Mouse (Mus musculus) MEL (cell line): ENCODE data around the gene Odf2l. TPM values are rescaled to one million over a fixed set of nuclear protein-coding genes. Genes with fewer than 3 reads are reported as not detected.

Experiments used
- DNase-seq: peaks from one replicate; pipeline ENCODE4 v3.0.0; 2011; ENCODE audit warnings: low read depth, low spot score
- H3K27ac ChIP-seq: 2 replicates; pipeline ENCODE4 v1.5.1; 2012; ENCODE audit warnings: low read depth, mild to moderate bottlenecking, control low read depth, low read length, moderate library complexity; ENCODE audit not compliant: control insufficient read depth
- H3K27me3 ChIP-seq, 2 experiments: fragments of 150-350 bp in 1 of 2; sonication (generic) in 1 of 2; 2 replicates each; pipeline ENCODE4 v1.6.1; 2012; ENCODE audit warnings: low read length in 2 of 2, mild to moderate bottlenecking in 2 of 2, improper control_type of control experiment in 1 of 2, moderate library complexity in 1 of 2; ENCODE audit not compliant: insufficient read depth in 2 of 2, control insufficient read depth in 1 of 2
- H3K36me3 ChIP-seq, 2 experiments: 2 replicates each; pipeline ENCODE4 v1.6.1; 2012 to 2014; ENCODE audit warnings: low read length in 2 of 2, improper control_type of control experiment in 1 of 2, inconsistent platforms in 1 of 2, mild to moderate bottlenecking in 1 of 2; ENCODE audit not compliant: insufficient read depth in 2 of 2, control insufficient read depth in 1 of 2
- H3K4me1 ChIP-seq, 2 experiments: fragments of 150-350 bp in 1 of 2; sonication (generic) in 1 of 2; 2 replicates each; pipeline ENCODE4 v1.6.1; 2012; ENCODE audit warnings: low read length in 2 of 2, improper control_type of control experiment in 1 of 2, mild to moderate bottlenecking in 1 of 2; ENCODE audit not compliant: insufficient read depth in 2 of 2, control insufficient read depth in 1 of 2
- H3K4me3 ChIP-seq, 2 experiments: fragments of 150-350 bp in 1 of 2; sonication (generic) in 1 of 2; 2 replicates each; pipeline ENCODE4 v1.5.1; 2012; ENCODE audit warnings: low read depth in 2 of 2, low read length in 2 of 2, mild to moderate bottlenecking in 2 of 2, moderate library complexity in 2 of 2, control low read depth in 1 of 2, improper control_type of control experiment in 1 of 2; ENCODE audit not compliant: control insufficient read depth in 1 of 2, insufficient read depth in 1 of 2
- H3K79me2 ChIP-seq: 2 replicates; pipeline ENCODE4 v1.6.1; 2012; ENCODE audit warnings: mild to moderate bottlenecking, low read length, moderate library complexity; ENCODE audit not compliant: control insufficient read depth, poor library complexity, insufficient read depth
- H3K9ac ChIP-seq: 2 replicates; pipeline ENCODE4 v1.6.1; 2012; ENCODE audit warnings: low read depth, mild to moderate bottlenecking, control low read depth, low read length, moderate library complexity; ENCODE audit not compliant: control insufficient read depth, poor library complexity, severe bottlenecking
- H3K9me3 ChIP-seq: fragments of 150-350 bp; sonication (generic); replicated peaks from 2 replicates; pipeline ENCODE4 v1.6.1; 2012; ENCODE audit warnings: mild to moderate bottlenecking, low read length, improper control_type of control experiment, moderate library complexity; ENCODE audit not compliant: insufficient read depth
- CHD1 ChIP-seq: IDR thresholded peaks from 2 replicates; pipeline ENCODE4 v1.6.1; 2012; ENCODE audit warnings: low read depth, mild to moderate bottlenecking, inconsistent platforms, low read length, improper control_type of control experiment
- CHD2 ChIP-seq: IDR thresholded peaks from 2 replicates; pipeline ENCODE4 v1.6.1; 2011; ENCODE audit warnings: low read length, improper control_type of control experiment
- CTCF ChIP-seq, 3 experiments: IDR thresholded peaks in 2 of 3; conservative IDR thresholded peaks in 1 of 3; 2 replicates each; pipeline ENCODE4 v1.5.1; 2011 to 2012; ENCODE audit warnings: low read length in 3 of 3, low read depth in 2 of 3, mild to moderate bottlenecking in 2 of 3, improper control_type of control experiment in 1 of 3, inconsistent platforms in 1 of 3, mixed read lengths in 1 of 3, moderate library complexity in 1 of 3; ENCODE audit not compliant: control insufficient read depth in 1 of 3, insufficient read depth in 1 of 3, poor library complexity in 1 of 3, severe bottlenecking in 1 of 3
- E2F4 ChIP-seq: IDR thresholded peaks from 2 replicates; pipeline ENCODE4 v1.6.1; 2011; ENCODE audit warnings: low read depth, low read length, improper control_type of control experiment, borderline replicate concordance
- ELF1 ChIP-seq: IDR thresholded peaks from 2 replicates; pipeline ENCODE4 v1.6.1; 2014; ENCODE audit warnings: low read depth, mild to moderate bottlenecking, inconsistent platforms, low read length, improper control_type of control experiment, moderate library complexity
- GATA1 ChIP-seq: IDR thresholded peaks from 2 replicates; pipeline ENCODE4 v1.6.1; 2011; ENCODE audit warnings: low read depth, low read length, improper control_type of control experiment
- HCFC1 ChIP-seq: IDR thresholded peaks from 2 replicates; pipeline ENCODE4 v1.6.1; 2012; ENCODE audit warnings: low read depth, mild to moderate bottlenecking, inconsistent platforms, low read length, improper control_type of control experiment, moderate library complexity
- JUND ChIP-seq: IDR thresholded peaks from 2 replicates; pipeline ENCODE4 v1.6.1; 2011; ENCODE audit warnings: low read depth, mild to moderate bottlenecking, improper control_type of control experiment, low read length
- MAX ChIP-seq: IDR thresholded peaks from 2 replicates; pipeline ENCODE4 v1.6.1; 2011; ENCODE audit warnings: low read length, improper control_type of control experiment
- MAZ ChIP-seq: IDR thresholded peaks from 2 replicates; pipeline ENCODE4 v1.6.1; 2012; ENCODE audit warnings: low read depth, mild to moderate bottlenecking, inconsistent platforms, low read length, improper control_type of control experiment
- MYB ChIP-seq: IDR thresholded peaks from 2 replicates; pipeline ENCODE4 v1.6.1; 2011; ENCODE audit warnings: mild to moderate bottlenecking, low read depth, low read length, improper control_type of control experiment
- NRF1 ChIP-seq: IDR thresholded peaks from 2 replicates; pipeline ENCODE4 v1.6.1; 2014; ENCODE audit warnings: low read depth, mild to moderate bottlenecking, inconsistent platforms, low read length, improper control_type of control experiment, moderate library complexity; ENCODE audit not compliant: poor library complexity, insufficient read depth, severe bottlenecking
- POLR2AphosphoS2 ChIP-seq: IDR thresholded peaks from 2 replicates; pipeline ENCODE4 v1.6.1; 2011; ENCODE audit warnings: low read length, improper control_type of control experiment
- RAD21 ChIP-seq: IDR thresholded peaks from 2 replicates; pipeline ENCODE4 v1.6.1; 2011; ENCODE audit warnings: mild to moderate bottlenecking, low read depth, low read length, improper control_type of control experiment
- RCOR1 ChIP-seq: IDR thresholded peaks from 2 replicates; pipeline ENCODE4 v1.6.1; 2012; ENCODE audit warnings: low read depth, mild to moderate bottlenecking, inconsistent platforms, low read length, improper control_type of control experiment
- SIN3A ChIP-seq: IDR thresholded peaks from 2 replicates; pipeline ENCODE4 v1.6.1; 2012; ENCODE audit warnings: low read length, improper control_type of control experiment, inconsistent platforms
- TCF12 ChIP-seq: IDR thresholded peaks from 2 replicates; pipeline ENCODE4 v1.6.1; 2014; ENCODE audit warnings: low read depth, mild to moderate bottlenecking, inconsistent platforms, low read length, improper control_type of control experiment, moderate library complexity
- USF2 ChIP-seq, 2 experiments: IDR thresholded peaks; 2 replicates each; pipeline ENCODE4 v1.6.1; 2011 to 2012; ENCODE audit warnings: improper control_type of control experiment in 2 of 2, low read length in 2 of 2, borderline replicate concordance in 1 of 2, inconsistent platforms in 1 of 2, low read depth in 1 of 2, mild to moderate bottlenecking in 1 of 2; ENCODE audit not compliant: insufficient read depth in 1 of 2
- ZC3H11A ChIP-seq: IDR thresholded peaks from 2 replicates; pipeline ENCODE4 v1.6.1; 2012; ENCODE audit warnings: low read depth, mild to moderate bottlenecking, inconsistent platforms, low read length, improper control_type of control experiment
- ZKSCAN1 ChIP-seq: IDR thresholded peaks from 2 replicates; pipeline ENCODE4 v1.6.1; 2012; ENCODE audit warnings: low read depth, mild to moderate bottlenecking, inconsistent platforms, low read length, improper control_type of control experiment, moderate library complexity
- ZMIZ1 ChIP-seq: IDR thresholded peaks from 2 replicates; pipeline ENCODE4 v1.6.1; 2012; ENCODE audit warnings: low read depth, mild to moderate bottlenecking, inconsistent platforms, low read length, improper control_type of control experiment, moderate library complexity
- polyA plus RNA-seq, 2 experiments: library from polyadenylated mRNA; stranded (reverse) in 1 of 2; unstranded in 1 of 2; fragments of >175 nt in 1 of 2; fragments of >200 nt in 1 of 2; gene quantifications; 2 replicates each; pipeline versions ENCODE4 v1.2.1 to v1.2.4; 2012; ENCODE audit warnings: low replicate concordance in 2 of 2, low read depth in 1 of 2; ENCODE audit not compliant: insufficient read length in 2 of 2, insufficient read depth in 1 of 2, missing spikeins in 1 of 2
- total RNA-seq: library from RNA; depleted of rRNA; stranded (reverse); fragments of 300-350 nt; gene quantifications from 2 replicates; pipeline ENCODE4 v1.2.3, GENCODE M21; 2012

Odf2l gene
- total and polyA plus RNA-seq, 3 experiments, result 12.6 to 15.0 TPM; not detected in 1

DNA sequence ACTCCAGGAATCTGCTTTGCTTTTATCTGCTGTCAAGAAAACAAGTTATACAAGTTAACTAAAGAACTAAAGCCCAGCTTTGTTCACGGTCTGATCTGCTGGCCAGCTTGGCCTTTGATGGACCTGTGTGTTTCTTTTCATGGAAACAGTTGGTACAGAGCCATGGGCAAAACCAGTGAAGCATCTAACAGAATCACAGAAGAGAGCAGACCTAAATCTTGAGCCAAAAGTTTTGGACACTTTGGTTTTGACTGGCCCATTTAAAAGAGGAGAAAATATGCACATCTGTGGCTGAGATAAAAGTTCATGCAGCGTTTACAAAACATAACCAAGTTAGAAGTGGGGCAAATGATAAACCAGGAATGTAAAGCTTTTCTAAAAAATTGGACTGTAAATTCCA, 15.1 kb upstream of the Odf2l start:
- peaks cover 0 to 14% of the 10 kb centered on the region in 2 experiments; a peak in 3 of 4 replicates for H3K4me1 ChIP-seq
- peaks cover 0 to 3% of the 10 kb centered on the region in 2 experiments; a peak in 2 of 4 replicates for H3K36me3 ChIP-seq
- H3K27ac ChIP-seq, result no peak overlapping the region
- H3K27me3 ChIP-seq, result no peaks in the 10 kb centered on the region
- H3K9ac ChIP-seq, result no peak overlapping the region
- H3K4me3 ChIP-seq, result no peak overlapping the region
- no peak for DNase-seq
- no peaks in the 10 kb centered on the region for H3K9me3 ChIP-seq
- no peaks in the 10 kb centered on the region for H3K79me2 ChIP-seq
- no peak for TF ChIP-seq ZMIZ1
- TF ChIP-seq GATA1, result no peak
- TF ChIP-seq CTCF (IDR thresholded peaks at IDR 0.05 in 2 of 3, conservative IDR thresholded peaks at IDR 0.05 in 1 of 3; ENCODE audit: control insufficient read depth in 1 of 3, insufficient read depth in 1 of 3, low read depth in 2 of 3, low read length in 3 of 3, poor library complexity in 1 of 3, severe bottlenecking in 1 of 3), result no peak
- TF ChIP-seq TCF12, result no peak
- TF ChIP-seq POLR2AphosphoS2, result no peak
- no peak for TF ChIP-seq ZC3H11A
- TF ChIP-seq RAD21, result no peak
- no peak for TF ChIP-seq E2F4
- no peak for TF ChIP-seq HCFC1

DNA sequence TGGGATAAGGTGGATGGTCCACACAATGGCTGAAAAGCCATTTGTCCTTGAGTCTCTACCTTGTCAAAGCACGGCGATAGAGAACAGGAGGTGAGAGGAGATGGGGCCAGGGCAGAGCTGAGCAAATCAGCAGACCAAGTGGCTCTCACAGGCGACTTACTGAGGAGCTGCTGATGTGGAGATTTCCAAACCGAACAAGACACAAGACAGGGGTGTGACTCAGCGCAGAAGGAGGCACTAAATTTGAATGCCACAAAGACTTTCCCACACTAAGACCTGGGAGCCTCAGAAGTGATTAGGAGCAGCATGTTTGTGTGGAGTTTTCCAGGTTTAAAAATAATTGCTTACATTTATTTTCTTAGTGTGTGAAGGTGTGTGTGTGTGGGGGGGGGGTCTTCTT, 14.6 kb upstream of the Odf2l start:
- no peaks in the 10 kb centered on the region for H3K27me3 ChIP-seq
- no peak for TF ChIP-seq CTCF (IDR thresholded peaks at IDR 0.05 in 2 of 3, conservative IDR thresholded peaks at IDR 0.05 in 1 of 3; ENCODE audit: control insufficient read depth in 1 of 3, insufficient read depth in 1 of 3, low read depth in 2 of 3, low read length in 3 of 3, poor library complexity in 1 of 3, severe bottlenecking in 1 of 3)
- DNase-seq, result peak; percentile 41

GRCm38 (mm10) chr3:145105076-145105772, 13.2 kb upstream of the Odf2l start:
- TF ChIP-seq ELF1, result no peak
- no peak for TF ChIP-seq CTCF (IDR thresholded peaks at IDR 0.05 in 2 of 3, conservative IDR thresholded peaks at IDR 0.05 in 1 of 3; ENCODE audit: control insufficient read depth in 1 of 3, insufficient read depth in 1 of 3, low read depth in 2 of 3, low read length in 3 of 3, poor library complexity in 1 of 3, severe bottlenecking in 1 of 3)
- TF ChIP-seq JUND, result no peak
- TF ChIP-seq RAD21, result no peak
- no peak for TF ChIP-seq GATA1
- TF ChIP-seq USF2 (IDR thresholded peaks at IDR 0.05; ENCODE audit: borderline replicate concordance in 1 of 2, insufficient read depth in 1 of 2, low read depth in 1 of 2, low read length in 2 of 2), result no peak
- no peak for TF ChIP-seq SIN3A
- no peak for TF ChIP-seq ZC3H11A
- no peak for TF ChIP-seq ZMIZ1
- no peak for TF ChIP-seq NRF1
- no peak for TF ChIP-seq CHD1
- TF ChIP-seq ZKSCAN1, result no peak
- no peak for TF ChIP-seq CHD2
- no peak for TF ChIP-seq MAX
- no peak for TF ChIP-seq MYB
- TF ChIP-seq RCOR1, result no peak
- no peak for TF ChIP-seq MAZ
- no peak overlapping the region for H3K9ac ChIP-seq
- H3K27ac ChIP-seq, result no peak overlapping the region
- peak; percentile 24 for DNase-seq
- H3K79me2 ChIP-seq, result no peaks in the 10 kb centered on the region
- peaks cover 0 to 3% of the 10 kb centered on the region in 2 experiments; a peak in 2 of 4 replicates for H3K36me3 ChIP-seq
- peaks cover 0 to 14% of the 10 kb centered on the region in 2 experiments; a peak in 3 of 4 replicates for H3K4me1 ChIP-seq
- no peaks in the 10 kb centered on the region for H3K9me3 ChIP-seq
- H3K27me3 ChIP-seq, result no peaks in the 10 kb centered on the region
- no peak overlapping the region for H3K4me3 ChIP-seq

More for the DNA sequence above, 14.6 kb upstream of the Odf2l start:
- no peaks in the 10 kb centered on the region for H3K79me2 ChIP-seq
- H3K9me3 ChIP-seq, result no peaks in the 10 kb centered on the region
- peaks cover 0 to 14% of the 10 kb centered on the region in 2 experiments; a peak in 3 of 4 replicates for H3K4me1 ChIP-seq
- no peak overlapping the region for H3K4me3 ChIP-seq
- H3K27ac ChIP-seq, result no peak overlapping the region
- H3K36me3 ChIP-seq, result peaks cover 0 to 3% of the 10 kb centered on the region in 2 experiments; a peak in 2 of 4 replicates
- H3K9ac ChIP-seq, result no peak overlapping the region
